Mouse (Mus musculus) heart, embryonic 10.5 days (tissue): ENCODE data around the gene Cend1. TPM values are rescaled to one million over a fixed set of nuclear protein-coding genes. Genes with fewer than 3 reads are reported as not detected.

Experiments
- DNase-seq: peaks from one replicate; pipeline ENCODE4 v3.0.0-alpha.2; 2017; ENCODE audit warnings: low spot score
- H3K27ac ChIP-seq: fragments of 300-500 bp; sonication (generic); 2 replicates; pipeline ENCODE4 v1.5.1; 2016; ENCODE audit warnings: mild to moderate bottlenecking
- H3K27me3 ChIP-seq: fragments of 300-500 bp; sonication (generic); 2 replicates; pipeline ENCODE4 v1.6.1; 2016; ENCODE audit warnings: mild to moderate bottlenecking; ENCODE audit not compliant: poor library complexity, insufficient read depth, severe bottlenecking
- H3K36me3 ChIP-seq: fragments of 300-500 bp; sonication (generic); 2 replicates; pipeline ENCODE4 v1.6.1; 2016; ENCODE audit warnings: mild to moderate bottlenecking, moderate library complexity
- H3K4me1 ChIP-seq: fragments of 300-500 bp; sonication (generic); 2 replicates; pipeline ENCODE4 v1.6.1; 2016; ENCODE audit warnings: mild to moderate bottlenecking
- H3K4me3 ChIP-seq: fragments of 300-500 bp; sonication (generic); 2 replicates; pipeline ENCODE4 v1.5.1; 2016; ENCODE audit warnings: mild to moderate bottlenecking, moderate library complexity
- H3K9me3 ChIP-seq: fragments of 300-500 bp; sonication (generic); 2 replicates; pipeline ENCODE4 v1.6.1; 2016; ENCODE audit warnings: mild to moderate bottlenecking, moderate library complexity
- WGBS: fragments of 180-500 bp; shearing (Covaris S2); methylation state at CpG from one replicate; pipeline ENCODE4 v1.1.7; 2016; 5-methylcytosine and 5-hydroxymethylcytosine counted together
- polyA plus RNA-seq: library from polyadenylated mRNA; unstranded; fragments of >200 nt; fragmentation: Nextera tagmentation; extraction: Ambion mirVana; gene quantifications from 2 replicates; pipeline ENCODE4 v1.2.1, GENCODE M21; 2016

Cend1 gene
- 13.7 and 23.5 TPM in 2 replicates for polyA plus RNA-seq

GRCm38 (mm10) chr7:141429310-141429709 lies at the start of gene Cend1:
Gene Cend1, minus strand, starts transcription at chr7:141429491.
- Histone ChIP-seq H3K9me3 (no peaks in the 10 kb centered on the region), H3K4me1 (peaks cover 60% of the 10 kb centered on the region), H3K27me3 (0 out of 2 replicates have a peak, but pooled peaks cover 5% of the 10 kb centered on the region), H3K27ac (peak within 1 kb of the TSS; percentile 84), H3K36me3 (peaks cover 37% of the 10 kb centered on the region), H3K4me3 (peak within 1 kb of the TSS; percentile 51)
- peak; percentile 90 for DNase-seq
- 3% methylated on average over 19 of the region's 19 CpGs for WGBS

- H3K4me1 ChIP-seq: peaks cover 72% of the 10 kb centered on the region
- H3K27me3 ChIP-seq: peaks cover 10% of the 10 kb centered on the region
- peak overlapping the region; percentile 99 for H3K27ac ChIP-seq
- DNase-seq: no peak
- H3K9me3 ChIP-seq: no peaks in the 10 kb centered on the region
- H3K4me3 ChIP-seq: peak overlapping the region; percentile 92; the same call in 1 of the 2 replicates
- 62% methylated on average over 5 of the region's 5 CpGs for WGBS
- H3K36me3 ChIP-seq: no peaks in the 10 kb centered on the region
Observed at GRCm38 (mm10) chr7:141478270-141478748, 49.0 kb upstream of the Cend1 start.

GRCm38 (mm10) chr7:141477578-141478269 lies 48.4 kb upstream of the Cend1 start:
- Histone ChIP-seq H3K27ac (peak overlapping the region; percentile 99), H3K27me3 (peaks cover 4% of the 10 kb centered on the region), H3K4me3 (peak overlapping the region; percentile 92), H3K9me3 (no peaks in the 10 kb centered on the region), H3K36me3 (peaks cover 2% of the 10 kb centered on the region), H3K4me1 (peaks cover 71% of the 10 kb centered on the region)
- no peak for DNase-seq
- 50% methylated on average over 4 of the region's 4 CpGs for WGBS

GRCm38 (mm10) chr7:141476981-141477370 lies 47.7 kb upstream of the Cend1 start:
- DNase-seq: no peak
- Histone ChIP-seq H3K27me3 (no peaks in the 10 kb centered on the region), H3K4me1 (peaks cover 64% of the 10 kb centered on the region), H3K9me3 (no peaks in the 10 kb centered on the region), H3K4me3 (peak overlapping the region; percentile 92), H3K27ac (peak overlapping the region; percentile 99), H3K36me3 (peaks cover 10% of the 10 kb centered on the region)
- 19% methylated on average over 7 of the region's 7 CpGs for WGBS

- Histone ChIP-seq H3K27me3 (no peaks in the 10 kb centered on the region), H3K9me3 (no peaks in the 10 kb centered on the region), H3K27ac (peak overlapping the region; percentile 99), H3K4me3 (peak overlapping the region; percentile 92), H3K4me1 (peaks cover 58% of the 10 kb centered on the region), H3K36me3 (peaks cover 13% of the 10 kb centered on the region)
- DNase-seq: peak; percentile 92
- WGBS: under 1% methylated on average over 17 of the region's 17 CpGs
Observed at GRCm38 (mm10) chr7:141476226-141476980, 47.1 kb upstream of the Cend1 start.

- H3K4me1 ChIP-seq: peaks cover 52% of the 10 kb centered on the region
- H3K36me3 ChIP-seq: peaks cover 20% of the 10 kb centered on the region
- peak overlapping the region; percentile 92 for H3K4me3 ChIP-seq
- no peak for DNase-seq
- WGBS: under 1% methylated on average over 12 of the region's 12 CpGs
- peak overlapping the region; percentile 99 for H3K27ac ChIP-seq
- H3K27me3 ChIP-seq: no peaks in the 10 kb centered on the region
- no peaks in the 10 kb centered on the region for H3K9me3 ChIP-seq
Observed at GRCm38 (mm10) chr7:141475805-141476158, 46.5 kb upstream of the Cend1 start.

GRCm38 (mm10) chr7:141475011-141475804 lies 45.9 kb upstream of the Cend1 start, which contains the start of the genes Polr2l and Tspan4:
Gene Polr2l, minus strand, starts transcription at chr7:141475132.
Gene Tspan4, plus strand, starts transcription at chr7:141475240.
- H3K36me3 ChIP-seq: peaks cover 25% of the 10 kb centered on the region
- peak; percentile 94 for DNase-seq
- peak within 1 kb of the TSS; percentile 92 for H3K4me3 ChIP-seq
- H3K9me3 ChIP-seq: no peaks in the 10 kb centered on the region
- H3K27me3 ChIP-seq: no peaks in the 10 kb centered on the region
- WGBS: under 1% methylated on average over 87 of the region's 87 CpGs
- H3K27ac ChIP-seq: peak within 1 kb of the TSS; percentile 99
- peaks cover 50% of the 10 kb centered on the region for H3K4me1 ChIP-seq

- DNase-seq: no peak
- Histone ChIP-seq H3K27ac (peak overlapping the region; percentile 99; the same call in 1 of the 2 replicates), H3K9me3 (no peaks in the 10 kb centered on the region), H3K36me3 (peaks cover 36% of the 10 kb centered on the region), H3K4me3 (peak overlapping the region; percentile 92), H3K4me1 (peaks cover 60% of the 10 kb centered on the region), H3K27me3 (no peaks in the 10 kb centered on the region)
- 10% methylated on average over 5 of the region's 5 CpGs for WGBS
Observed at GRCm38 (mm10) chr7:141474160-141474559, 44.9 kb upstream of the Cend1 start.

GRCm38 (mm10) chr7:141472763-141473162 lies 43.5 kb upstream of the Cend1 start:
- Histone ChIP-seq H3K9me3 (no peaks in the 10 kb centered on the region), H3K27ac (no peak overlapping the region), H3K36me3 (peaks cover 37% of the 10 kb centered on the region), H3K4me1 (peaks cover 67% of the 10 kb centered on the region), H3K4me3 (no peak overlapping the region), H3K27me3 (no peaks in the 10 kb centered on the region)
- WGBS: 86% methylated on average over 6 of the region's 6 CpGs
- no peak for DNase-seq

GRCm38 (mm10) chr7:141472226-141472625 lies 42.9 kb upstream of the Cend1 start:
- WGBS: 87% methylated on average over 6 of the region's 6 CpGs
- H3K4me3 ChIP-seq: no peak overlapping the region
- no peaks in the 10 kb centered on the region for H3K27me3 ChIP-seq
- no peak for DNase-seq
- H3K9me3 ChIP-seq: no peaks in the 10 kb centered on the region
- H3K4me1 ChIP-seq: peaks cover 66% of the 10 kb centered on the region
- H3K36me3 ChIP-seq: peaks cover 37% of the 10 kb centered on the region
- no peak overlapping the region for H3K27ac ChIP-seq

GRCm38 (mm10) chr7:141471236-141471635 lies 41.9 kb upstream of the Cend1 start:
- no peak for DNase-seq
- Histone ChIP-seq H3K27me3 (peaks cover 6% of the 10 kb centered on the region; the same call in 1 of the 2 replicates), H3K9me3 (no peaks in the 10 kb centered on the region), H3K36me3 (peaks cover 37% of the 10 kb centered on the region), H3K4me1 (peaks cover 65% of the 10 kb centered on the region), H3K27ac (no peak overlapping the region), H3K4me3 (no peak overlapping the region)
- 91% methylated on average over 1 of the region's 1 CpGs for WGBS

GRCm38 (mm10) chr7:141470637-141470944 lies 41.3 kb upstream of the Cend1 start:
- no peak for DNase-seq
- Histone ChIP-seq H3K36me3 (peaks cover 37% of the 10 kb centered on the region), H3K9me3 (no peaks in the 10 kb centered on the region), H3K27me3 (peaks cover 13% of the 10 kb centered on the region), H3K4me3 (no peak overlapping the region), H3K27ac (no peak overlapping the region), H3K4me1 (peaks cover 64% of the 10 kb centered on the region)
- WGBS: 88% methylated on average over 10 of the region's 10 CpGs
